Mouse (Mus musculus) limb, embryonic 12.5 days (tissue): ENCODE data around the gene Insl6. TPM values are rescaled to one million over a fixed set of nuclear protein-coding genes. Genes with fewer than 3 reads are reported as not detected.

Experiments used
- ATAC-seq: fragments of 200-750 bp; cut with Nextera tagmentation; 2 replicates; pipeline ENCODE4 v1.8.0; 2017; ENCODE audit warnings: low read depth, moderate TSS enrichment; ENCODE audit not compliant: insufficient number of reproducible peaks, insufficient read depth, low FRiP score, low TSS enrichment
- H3K27ac ChIP-seq: fragments of 300-500 bp; sonication (generic); 2 replicates; pipeline ENCODE4 v1.5.1; 2016; ENCODE audit warnings: mild to moderate bottlenecking, moderate library complexity
- H3K27me3 ChIP-seq: fragments of 300-500 bp; sonication (generic); 2 replicates; pipeline ENCODE4 v1.6.1; 2016; ENCODE audit warnings: mild to moderate bottlenecking, moderate library complexity
- H3K36me3 ChIP-seq: fragments of 300-500 bp; sonication (generic); 2 replicates; pipeline ENCODE4 v1.6.1; 2016; ENCODE audit warnings: mild to moderate bottlenecking, moderate library complexity
- H3K4me1 ChIP-seq: fragments of 300-500 bp; sonication (generic); replicated peaks from 2 replicates; pipeline ENCODE4 v1.6.1; 2016
- H3K4me2 ChIP-seq: fragments of 300-500 bp; sonication (generic); 2 replicates; pipeline ENCODE4 v1.6.1; 2016; ENCODE audit warnings: mild to moderate bottlenecking, moderate library complexity
- H3K4me3 ChIP-seq: fragments of 300-500 bp; sonication (generic); replicated peaks from 2 replicates; pipeline ENCODE4 v1.5.1; 2016; ENCODE audit warnings: mild to moderate bottlenecking
- H3K9ac ChIP-seq: fragments of 300-500 bp; sonication (generic); replicated peaks from 2 replicates; pipeline ENCODE4 v1.6.1; 2016; ENCODE audit warnings: mild to moderate bottlenecking, moderate library complexity
- H3K9me3 ChIP-seq: fragments of 300-500 bp; sonication (generic); 2 replicates; pipeline ENCODE4 v1.6.1; 2016; ENCODE audit warnings: mild to moderate bottlenecking, moderate library complexity
- WGBS: fragments of 180-500 bp; shearing (Covaris S2); methylation state at CpG from one replicate; pipeline ENCODE4 v1.1.7; 2016; 5-methylcytosine and 5-hydroxymethylcytosine counted together
- polyA plus RNA-seq: library from polyadenylated mRNA; unstranded; fragments of >200 nt; fragmentation: Nextera tagmentation; extraction: Ambion mirVana; gene quantifications from 2 replicates; pipeline ENCODE4 v1.2.1, GENCODE M21; 2016

Gene Insl6
- polyA plus RNA-seq, 1 experiment from 2014 or later, result 7.8 TPM

GRCm38 (mm10) chr19:29287863-29288262 is 37.3 kb downstream of the Insl6 start:
- Histone ChIP-seq H3K4me2 (no peak overlapping the region), H3K27ac (no peak overlapping the region), H3K36me3 (peaks cover 44% of the 10 kb centered on the region), H3K9me3 (no peaks in the 10 kb centered on the region), H3K4me3 (no peak overlapping the region), H3K27me3 (no peaks in the 10 kb centered on the region), H3K9ac (no peak overlapping the region), H3K4me1 (no peaks in the 10 kb centered on the region)
- ATAC-seq, result no peak
- WGBS, result 66% methylated on average over 8 of the region's 8 CpGs

GRCm38 (mm10) chr19:29285451-29285869 is 39.7 kb downstream of the Insl6 start:
- ATAC-seq, result no peak
- Histone ChIP-seq H3K4me3 (no peak overlapping the region), H3K4me1 (no peaks in the 10 kb centered on the region), H3K36me3 (peaks cover 36% of the 10 kb centered on the region), H3K9me3 (no peaks in the 10 kb centered on the region), H3K9ac (no peak overlapping the region), H3K4me2 (no peak overlapping the region), H3K27ac (no peak overlapping the region), H3K27me3 (no peaks in the 10 kb centered on the region)
- 37% methylated on average over 7 of the region's 7 CpGs for WGBS

DNA sequence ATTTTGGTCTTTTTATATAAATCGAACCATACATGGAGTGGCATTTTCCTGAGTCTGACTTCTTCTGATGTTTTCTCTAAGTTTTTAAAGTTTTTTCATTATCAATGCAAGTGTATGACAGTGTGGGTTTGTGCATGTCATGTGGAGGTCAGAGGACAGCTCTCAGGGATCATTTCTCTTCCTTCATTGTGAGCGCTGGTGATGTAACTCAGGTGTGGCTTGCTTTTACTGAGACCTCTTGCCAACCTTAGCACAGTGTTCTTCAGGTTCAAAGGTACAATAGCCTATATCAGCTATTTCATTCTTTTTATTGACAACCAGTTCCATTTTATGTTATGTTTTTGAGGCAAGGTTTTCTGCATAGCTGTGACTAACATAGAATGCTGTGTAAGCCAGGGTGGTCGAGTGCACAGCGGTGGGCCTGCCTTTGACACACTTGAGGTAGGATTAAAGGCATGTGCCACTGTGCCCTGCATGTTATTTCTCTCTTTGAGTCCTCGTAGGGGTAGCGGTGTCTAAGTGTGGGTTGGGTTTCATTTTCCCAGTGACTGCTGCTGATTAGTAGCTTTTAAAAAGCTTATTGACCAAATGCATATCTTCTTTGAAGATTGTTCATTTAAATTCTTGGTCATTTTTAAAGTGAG is 46.1 kb downstream of the Insl6 start:
- H3K9ac ChIP-seq, result no peak overlapping the region
- H3K4me2 ChIP-seq, result no peak overlapping the region
- WGBS, result 78% methylated on average over 6 of the region's 6 CpGs
- H3K9me3 ChIP-seq, result no peaks in the 10 kb centered on the region
- no peaks in the 10 kb centered on the region for H3K27me3 ChIP-seq
- H3K27ac ChIP-seq, result no peak overlapping the region
- H3K4me1 ChIP-seq, result no peaks in the 10 kb centered on the region
- ATAC-seq, result no peak
- no peak overlapping the region for H3K4me3 ChIP-seq
- H3K36me3 ChIP-seq, result peaks cover 29% of the 10 kb centered on the region

DNA sequence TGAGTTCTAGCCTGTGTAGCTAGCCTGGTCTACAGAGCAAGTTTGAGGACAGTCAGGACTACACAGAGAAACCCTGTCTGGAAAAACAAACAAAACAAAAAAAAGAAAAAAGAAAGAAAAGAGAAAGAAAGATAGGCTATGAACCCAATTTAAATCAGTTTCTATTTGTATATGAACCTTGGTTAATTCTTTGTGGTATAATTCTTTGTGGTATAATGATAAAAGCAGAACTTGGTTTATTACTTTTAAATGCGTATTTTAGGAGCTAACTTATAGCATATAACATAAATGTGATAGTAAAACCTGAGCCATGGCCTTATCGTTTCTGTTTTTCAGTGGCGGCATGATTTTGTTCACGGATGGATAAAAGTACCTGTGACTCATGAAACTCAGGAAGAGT is 48.7 kb downstream of the Insl6 start:
- no peaks in the 10 kb centered on the region for H3K9me3 ChIP-seq
- H3K27me3 ChIP-seq, result no peaks in the 10 kb centered on the region
- WGBS, result 96% methylated on average over 4 of the region's 4 CpGs
- no peak overlapping the region for H3K27ac ChIP-seq
- no peak for ATAC-seq
- no peak overlapping the region for H3K4me2 ChIP-seq
- H3K9ac ChIP-seq, result no peak overlapping the region
- peaks cover 23% of the 10 kb centered on the region for H3K36me3 ChIP-seq
- no peak overlapping the region for H3K4me3 ChIP-seq
- H3K4me1 ChIP-seq, result no peaks in the 10 kb centered on the region

GRCm38 (mm10) chr19:29272011-29272809 is 52.9 kb downstream of the Insl6 start:
- Histone ChIP-seq H3K9ac (no peak overlapping the region), H3K36me3 (peaks cover 16% of the 10 kb centered on the region), H3K4me3 (no peak overlapping the region), H3K4me2 (no peak overlapping the region), H3K27ac (no peak overlapping the region), H3K9me3 (no peaks in the 10 kb centered on the region), H3K27me3 (no peaks in the 10 kb centered on the region), H3K4me1 (no peaks in the 10 kb centered on the region)
- no peak for ATAC-seq
- WGBS, result 89% methylated on average over 3 of the region's 3 CpGs

Other genes with a start within 250 kb of the Insl6 start
- 59.3 and 61.5 TPM in 2 replicates for gene Rcl1, start 224.0 kb downstream of the Insl6 start, polyA plus RNA-seq
- 12.3 and 14.6 TPM in 2 replicates for gene Jak2, start 73.5 kb downstream of the Insl6 start, polyA plus RNA-seq
- 0.30 and 0.60 TPM in 2 replicates for gene Rln1, start 9.3 kb upstream of the Insl6 start, polyA plus RNA-seq
- gene Plgrkt, start 42.0 kb upstream of the Insl6 start, polyA plus RNA-seq, result 50.2 and 51.5 TPM in 2 replicates
- 0.13 and 0.21 TPM in 2 replicates for gene Cd274, start 42.1 kb upstream of the Insl6 start, polyA plus RNA-seq
- not detected in 2 replicates for gene Pdcd1lg2, start 85.6 kb upstream of the Insl6 start, polyA plus RNA-seq
- gene Ric1, start 196.9 kb upstream of the Insl6 start, polyA plus RNA-seq, result 25.6 and 26.5 TPM in 2 replicates